Mouse (Mus musculus) megakaryocyte, embryonic 14.5 days (primary cell): ENCODE data around the gene Tmprss3.

Experiments used
- FLI1 ChIP-seq: IDR thresholded peaks from 2 replicates; pipeline ENCODE4 v1.6.1; 2012; ENCODE audit warnings: low read length, inconsistent platforms, mixed read lengths
- GATA1 ChIP-seq: IDR thresholded peaks from 3 replicates; pipeline ENCODE4 v1.6.1; 2012; ENCODE audit warnings: mixed read lengths, low read length, inconsistent platforms, borderline replicate concordance

- TF ChIP-seq GATA1 (no peak), FLI1 (no peak)
These were observed 69.3 kb downstream of the Tmprss3 start, which contains the start of gene Tff3 for GRCm38 (mm10) chr17:31129452-31129851.
